Mouse (Mus musculus) hindbrain, embryonic 13.5 days (tissue): ENCODE data around the gene Cbfa2t3. TPM values are rescaled to one million over a fixed set of nuclear protein-coding genes. Genes with fewer than 3 reads are reported as not detected.

Experiments used
- ATAC-seq: fragments of 200-750 bp; cut with Nextera tagmentation; 2 replicates; pipeline ENCODE4 v1.8.0; 2017; ENCODE audit warnings: moderate TSS enrichment; ENCODE audit not compliant: low FRiP score
- H3K27ac ChIP-seq: fragments of 300-500 bp; sonication (generic); 2 replicates; pipeline ENCODE4 v1.5.1; 2015; ENCODE audit warnings: inconsistent platforms, mild to moderate bottlenecking, moderate library complexity
- H3K27me3 ChIP-seq: fragments of 300-500 bp; sonication (generic); 2 replicates; pipeline ENCODE4 v1.6.1; 2015; ENCODE audit warnings: mild to moderate bottlenecking, inconsistent platforms
- H3K36me3 ChIP-seq: fragments of 300-500 bp; sonication (generic); 2 replicates; pipeline ENCODE4 v1.6.1; 2015; ENCODE audit warnings: mild to moderate bottlenecking, inconsistent platforms
- H3K4me1 ChIP-seq: fragments of 300-500 bp; sonication (generic); replicated peaks from 2 replicates; pipeline ENCODE4 v1.6.1; 2015; ENCODE audit warnings: inconsistent platforms
- H3K4me2 ChIP-seq: fragments of 300-500 bp; sonication (generic); 2 replicates; pipeline ENCODE4 v1.6.1; 2015; ENCODE audit warnings: inconsistent platforms, mild to moderate bottlenecking, moderate library complexity
- H3K4me3 ChIP-seq: fragments of 300-500 bp; sonication (generic); 2 replicates; pipeline ENCODE4 v1.5.1; 2015; ENCODE audit warnings: mild to moderate bottlenecking, inconsistent platforms
- H3K9ac ChIP-seq: fragments of 300-500 bp; sonication (generic); 2 replicates; pipeline ENCODE4 v1.6.1; 2015; ENCODE audit warnings: mild to moderate bottlenecking, inconsistent platforms
- H3K9me3 ChIP-seq: fragments of 300-500 bp; sonication (generic); 2 replicates; pipeline ENCODE4 v1.6.1; 2016; ENCODE audit warnings: inconsistent platforms
- WGBS: fragments of 180-500 bp; shearing (Covaris S2); methylation state at CpG from one replicate; pipeline ENCODE4 v1.1.7; 2015; 5-methylcytosine and 5-hydroxymethylcytosine counted together
- polyA plus RNA-seq: library from polyadenylated mRNA; unstranded; fragments of >200 nt; fragmentation: Nextera tagmentation; extraction: Ambion mirVana; gene quantifications from 2 replicates; pipeline ENCODE4 v1.2.1, GENCODE M21; 2015

Gene Cbfa2t3
- polyA plus RNA-seq, 1 experiment from 2014 or later, result 30.2 TPM

DNA sequence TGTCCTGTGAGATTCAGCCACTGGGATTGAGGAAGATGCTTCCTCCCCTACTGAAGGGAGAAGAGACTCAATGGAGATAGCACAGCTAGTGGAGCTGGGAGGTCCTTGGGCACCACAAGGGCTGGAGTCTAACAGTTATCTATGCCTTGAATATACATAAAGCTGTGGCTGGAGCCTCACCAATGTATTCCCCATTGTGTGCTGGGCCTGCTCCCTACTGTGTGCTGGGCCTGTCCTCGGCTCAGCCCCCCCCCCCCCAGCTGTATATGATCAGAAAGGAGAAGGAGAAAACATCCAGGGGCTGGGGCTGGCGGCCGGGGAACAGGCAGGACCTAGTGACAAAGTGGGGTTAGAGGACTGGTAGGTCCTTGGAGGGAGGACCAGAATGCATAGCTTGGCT, 36.2 kb upstream of the Cbfa2t3 start:
- WGBS, result 44% methylated on average over 3 of the region's 3 CpGs
- Histone ChIP-seq H3K27me3 (0 out of 2 replicates have a peak, but pooled peaks cover 5% of the 10 kb centered on the region), H3K9me3 (no peaks in the 10 kb centered on the region), H3K4me3 (no peak overlapping the region), H3K4me2 (no peak overlapping the region), H3K9ac (0 out of 2 replicates have a peak overlapping the region, but pooled peaks have one; percentile 0), H3K36me3 (no peaks in the 10 kb centered on the region), H3K4me1 (peaks cover 67% of the 10 kb centered on the region), H3K27ac (peak overlapping the region; percentile 98)
- no peak for ATAC-seq

DNA sequence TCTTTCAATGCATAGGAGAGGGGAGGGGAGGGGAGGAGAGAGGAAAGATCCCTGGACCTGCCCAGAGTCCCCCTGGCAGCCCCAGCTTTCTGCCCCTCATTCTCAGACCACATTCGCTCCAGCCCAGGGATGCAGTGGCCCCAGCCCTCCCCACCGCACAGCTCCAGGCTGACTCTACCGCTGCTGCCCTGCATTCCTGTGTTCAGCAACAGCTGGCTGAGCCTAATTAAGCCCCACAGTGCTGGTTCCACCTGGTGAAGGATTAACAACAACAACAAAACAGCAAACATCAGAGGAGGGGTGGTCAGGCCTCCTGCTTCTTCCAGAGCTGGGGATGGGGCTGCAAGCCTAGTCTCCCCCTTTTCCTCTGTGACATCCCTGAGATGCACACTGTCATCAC, 29.7 kb upstream of the Cbfa2t3 start:
- Histone ChIP-seq H3K9ac (no peak overlapping the region), H3K9me3 (no peaks in the 10 kb centered on the region), H3K27ac (no peak overlapping the region; the same call in 1 of the 2 replicates), H3K4me3 (no peak overlapping the region), H3K27me3 (0 out of 2 replicates have a peak, but pooled peaks cover 8% of the 10 kb centered on the region), H3K4me2 (no peak overlapping the region), H3K4me1 (peaks cover 16% of the 10 kb centered on the region), H3K36me3 (no peaks in the 10 kb centered on the region)
- WGBS, result 9% methylated on average over 3 of the region's 3 CpGs
- no peak for ATAC-seq

DNA sequence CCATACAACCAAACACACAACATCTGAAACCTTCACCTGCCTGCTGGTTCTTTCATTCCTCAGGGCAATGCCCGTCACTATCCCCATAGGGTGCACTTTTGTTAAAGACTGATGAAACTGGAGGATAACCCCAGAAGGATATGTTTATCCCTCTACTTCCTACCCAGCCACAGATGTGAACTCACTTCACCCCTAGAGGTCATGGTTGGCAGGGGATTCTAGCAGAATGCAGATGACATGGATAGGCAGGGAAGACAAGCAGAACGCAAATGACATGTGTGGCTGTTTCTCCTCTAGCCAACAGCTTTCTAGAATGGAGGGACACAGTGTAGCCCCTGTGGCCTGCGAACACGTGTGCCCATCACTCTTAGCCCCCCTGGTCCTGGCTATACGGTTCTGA, 28.5 kb upstream of the Cbfa2t3 start:
- H3K4me1 ChIP-seq, result peaks cover 15% of the 10 kb centered on the region
- no peak overlapping the region for H3K4me2 ChIP-seq
- no peak overlapping the region for H3K27ac ChIP-seq
- H3K36me3 ChIP-seq, result no peaks in the 10 kb centered on the region
- no peak for ATAC-seq
- 0 out of 2 replicates have a peak, but pooled peaks cover 3% of the 10 kb centered on the region for H3K27me3 ChIP-seq
- H3K9ac ChIP-seq, result no peak overlapping the region
- H3K9me3 ChIP-seq, result no peaks in the 10 kb centered on the region
- 73% methylated on average over 5 of the region's 5 CpGs for WGBS
- no peak overlapping the region for H3K4me3 ChIP-seq

DNA sequence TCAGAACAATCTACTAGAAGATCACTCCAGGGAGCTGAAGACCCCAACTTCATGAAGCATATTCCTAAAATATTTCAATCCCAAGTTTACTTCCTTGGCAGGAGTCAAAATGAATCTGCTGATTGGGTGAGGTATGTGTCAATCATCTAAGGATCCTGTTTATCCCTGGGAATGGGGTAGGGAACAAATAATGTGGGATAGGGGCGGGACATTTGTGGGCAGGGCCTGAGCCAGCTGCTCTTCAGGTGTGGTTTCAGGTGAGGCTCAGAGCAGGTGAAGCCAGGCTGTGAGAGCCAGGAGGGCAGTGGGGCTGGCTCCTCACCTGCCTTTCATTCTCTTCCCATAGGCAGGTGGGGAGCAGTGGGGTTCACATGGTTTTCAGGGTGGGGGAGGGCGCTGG, 27.9 kb upstream of the Cbfa2t3 start:
- 51% methylated on average over 2 of the region's 2 CpGs for WGBS
- ATAC-seq, result no peak

DNA sequence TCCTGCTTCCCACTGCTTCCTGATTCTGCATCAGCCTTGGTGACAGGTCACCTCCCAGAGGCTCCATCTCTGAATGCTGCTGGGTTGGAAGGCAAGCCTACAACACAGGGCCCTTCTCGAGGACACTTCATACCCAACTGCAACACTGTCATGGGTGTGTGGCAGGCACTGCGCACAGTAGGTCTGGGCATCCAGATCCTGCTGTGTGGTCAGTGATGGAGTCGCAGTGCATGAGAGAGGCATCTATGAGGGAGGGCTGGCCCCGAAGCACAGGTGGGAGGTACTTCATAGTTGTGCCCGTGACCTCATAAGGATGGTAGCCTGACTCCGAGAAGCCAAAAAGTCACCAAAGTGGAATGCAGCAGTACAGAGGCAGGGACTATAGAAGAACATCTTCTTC, 26.3 kb upstream of the Cbfa2t3 start:
- no peak for ATAC-seq
- 94% methylated on average over 6 of the region's 6 CpGs for WGBS
- Histone ChIP-seq H3K9ac (no peak overlapping the region), H3K4me2 (no peak overlapping the region), H3K27ac (no peak overlapping the region), H3K9me3 (no peaks in the 10 kb centered on the region), H3K4me3 (no peak overlapping the region), H3K27me3 (0 out of 2 replicates have a peak, but pooled peaks cover 3% of the 10 kb centered on the region), H3K4me1 (peaks cover 36% of the 10 kb centered on the region), H3K36me3 (no peaks in the 10 kb centered on the region)

More for the DNA sequence above, 27.9 kb upstream of the Cbfa2t3 start:
- H3K9me3 ChIP-seq, result no peaks in the 10 kb centered on the region
- no peak overlapping the region for H3K4me3 ChIP-seq
- no peak overlapping the region for H3K27ac ChIP-seq
- H3K36me3 ChIP-seq, result no peaks in the 10 kb centered on the region
- no peak overlapping the region for H3K9ac ChIP-seq
- 0 out of 2 replicates have a peak, but pooled peaks cover 3% of the 10 kb centered on the region for H3K27me3 ChIP-seq
- H3K4me1 ChIP-seq, result peaks cover 20% of the 10 kb centered on the region
- no peak overlapping the region for H3K4me2 ChIP-seq

DNA sequence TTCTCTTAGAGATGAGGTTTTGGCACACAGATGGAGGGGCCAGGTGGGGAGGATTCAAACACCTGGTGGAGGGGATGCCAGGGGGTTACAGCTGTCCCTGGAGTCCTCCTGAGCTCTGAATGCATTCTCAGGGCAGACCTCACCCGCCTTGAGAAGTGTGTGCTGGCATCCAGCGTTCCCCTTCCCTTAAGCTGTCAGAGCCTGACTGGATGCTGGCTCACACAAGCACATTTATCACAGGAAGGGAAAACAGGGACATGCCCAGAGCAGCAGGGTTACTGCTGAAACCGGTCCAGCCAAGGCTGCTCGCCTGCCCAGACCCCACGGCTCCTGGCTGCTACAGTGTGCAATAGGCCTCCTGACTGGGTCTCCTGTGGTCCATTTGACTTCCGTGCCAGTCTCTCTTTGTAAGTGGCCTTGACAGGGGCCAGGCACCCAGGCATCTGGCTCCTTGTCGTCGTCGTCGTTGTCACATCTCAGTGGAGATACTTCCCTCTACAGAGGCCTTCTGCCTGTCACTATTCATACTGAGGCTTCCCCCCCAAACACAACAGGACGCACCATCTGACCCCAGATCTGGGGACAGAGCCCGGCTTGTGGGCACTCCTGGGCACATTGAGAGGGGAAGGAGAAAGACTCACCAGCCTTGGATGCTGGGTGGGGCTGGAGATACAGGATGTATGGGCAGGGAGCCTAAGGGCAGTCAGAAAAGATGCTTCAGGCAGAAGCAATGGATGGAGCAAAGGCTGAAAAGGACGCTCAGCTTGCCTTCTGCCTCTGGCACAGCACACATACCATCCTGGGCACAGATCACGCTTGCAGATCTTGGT, 22.1 kb upstream of the Cbfa2t3 start:
- WGBS, result 44% methylated on average over 14 of the region's 14 CpGs
- H3K9me3 ChIP-seq, result no peaks in the 10 kb centered on the region
- peak overlapping the region; percentile 92 for H3K27ac ChIP-seq
- H3K4me3 ChIP-seq, result no peak overlapping the region
- H3K36me3 ChIP-seq, result no peaks in the 10 kb centered on the region
- H3K27me3 ChIP-seq, result 0 out of 2 replicates have a peak, but pooled peaks cover 3% of the 10 kb centered on the region
- peak overlapping the region; percentile 38 for H3K4me2 ChIP-seq
- peak; percentile 53 for ATAC-seq
- H3K9ac ChIP-seq, result peak overlapping the region; percentile 63
- peaks cover 37% of the 10 kb centered on the region for H3K4me1 ChIP-seq

DNA sequence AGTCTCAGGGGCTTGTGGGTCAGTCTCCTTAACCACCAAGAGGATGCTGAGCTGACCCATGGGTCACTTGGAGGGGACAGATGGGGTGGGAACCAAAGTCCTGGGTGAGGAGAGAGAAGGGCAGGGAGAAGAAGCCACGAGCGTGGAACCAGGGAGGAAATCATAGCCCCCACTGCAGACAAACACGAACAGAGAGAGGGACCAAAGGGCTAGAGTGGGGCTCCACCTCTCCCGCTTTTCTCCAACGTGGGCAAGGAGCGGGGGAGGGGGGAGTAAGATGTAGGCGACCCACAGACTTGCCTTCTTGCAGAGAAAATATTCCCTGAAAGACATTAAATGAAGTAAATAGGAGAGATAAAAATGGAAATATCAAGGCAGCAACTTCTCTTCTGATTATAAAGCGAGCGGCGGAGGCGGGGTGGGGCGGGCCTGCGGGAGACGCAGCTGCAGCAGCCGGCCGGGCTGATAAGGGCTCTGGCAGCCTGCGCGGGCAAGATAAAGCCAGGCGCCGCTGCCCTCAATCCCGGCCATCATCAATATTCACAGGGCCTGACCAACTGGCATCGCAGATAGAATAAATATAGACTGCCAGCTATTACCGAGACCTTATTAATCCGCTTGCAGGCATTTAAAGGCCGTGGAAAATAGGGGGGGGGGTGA, 21.3 kb upstream of the Cbfa2t3 start:
- peak overlapping the region; percentile 63 for H3K9ac ChIP-seq
- peak; percentile 65 for ATAC-seq
- no peaks in the 10 kb centered on the region for H3K9me3 ChIP-seq
- peaks cover 37% of the 10 kb centered on the region for H3K4me1 ChIP-seq
- WGBS, result 10% methylated on average over 25 of the region's 25 CpGs
- 0 out of 2 replicates have a peak overlapping the region, but pooled peaks have one; percentile 8 for H3K4me3 ChIP-seq
- H3K4me2 ChIP-seq, result peak overlapping the region; percentile 38
- 0 out of 2 replicates have a peak, but pooled peaks cover 3% of the 10 kb centered on the region for H3K27me3 ChIP-seq
- no peaks in the 10 kb centered on the region for H3K36me3 ChIP-seq
- peak overlapping the region; percentile 92 for H3K27ac ChIP-seq

DNA sequence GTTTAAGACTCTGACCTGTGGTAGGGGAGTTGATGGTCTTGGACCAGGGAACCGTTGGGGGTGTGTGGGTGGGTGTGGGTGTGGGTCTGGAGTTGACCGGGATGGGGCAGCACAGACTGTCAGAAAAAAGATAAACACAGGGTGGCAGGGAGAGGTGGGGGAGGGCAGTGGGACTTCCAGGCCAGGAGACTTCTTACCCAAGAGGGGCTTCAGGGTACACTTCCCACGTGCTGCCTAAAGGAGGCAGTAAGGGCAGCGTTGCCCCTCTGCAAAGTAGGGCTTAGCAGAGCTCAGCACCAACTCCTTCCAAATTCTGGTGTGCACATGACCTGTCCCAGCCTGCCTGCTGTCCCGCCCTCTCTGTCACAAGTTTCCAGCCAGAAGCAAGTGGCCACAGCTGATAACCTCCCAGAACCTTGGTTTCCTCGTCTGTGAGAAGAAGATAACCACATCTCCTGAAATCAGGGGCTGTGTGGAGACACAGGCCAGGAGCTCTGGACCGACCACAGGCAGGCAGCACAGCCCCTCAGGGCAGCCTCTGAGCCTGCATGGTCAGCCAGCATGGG, 20.7 kb upstream of the Cbfa2t3 start:
- no peaks in the 10 kb centered on the region for H3K36me3 ChIP-seq
- peak overlapping the region; percentile 92 for H3K27ac ChIP-seq
- 0 out of 2 replicates have a peak overlapping the region, but pooled peaks have one; percentile 8 for H3K4me3 ChIP-seq
- no peaks in the 10 kb centered on the region for H3K27me3 ChIP-seq
- H3K9ac ChIP-seq, result 0 out of 2 replicates have a peak overlapping the region, but pooled peaks have one; percentile 63
- ATAC-seq, result 0 out of 2 replicates have a peak, but pooled peaks have one; percentile 44
- peaks cover 37% of the 10 kb centered on the region for H3K4me1 ChIP-seq
- WGBS, result 33% methylated on average over 7 of the region's 7 CpGs
- H3K9me3 ChIP-seq, result no peaks in the 10 kb centered on the region
- H3K4me2 ChIP-seq, result peak overlapping the region; percentile 38; the same call in 1 of the 2 replicates

DNA sequence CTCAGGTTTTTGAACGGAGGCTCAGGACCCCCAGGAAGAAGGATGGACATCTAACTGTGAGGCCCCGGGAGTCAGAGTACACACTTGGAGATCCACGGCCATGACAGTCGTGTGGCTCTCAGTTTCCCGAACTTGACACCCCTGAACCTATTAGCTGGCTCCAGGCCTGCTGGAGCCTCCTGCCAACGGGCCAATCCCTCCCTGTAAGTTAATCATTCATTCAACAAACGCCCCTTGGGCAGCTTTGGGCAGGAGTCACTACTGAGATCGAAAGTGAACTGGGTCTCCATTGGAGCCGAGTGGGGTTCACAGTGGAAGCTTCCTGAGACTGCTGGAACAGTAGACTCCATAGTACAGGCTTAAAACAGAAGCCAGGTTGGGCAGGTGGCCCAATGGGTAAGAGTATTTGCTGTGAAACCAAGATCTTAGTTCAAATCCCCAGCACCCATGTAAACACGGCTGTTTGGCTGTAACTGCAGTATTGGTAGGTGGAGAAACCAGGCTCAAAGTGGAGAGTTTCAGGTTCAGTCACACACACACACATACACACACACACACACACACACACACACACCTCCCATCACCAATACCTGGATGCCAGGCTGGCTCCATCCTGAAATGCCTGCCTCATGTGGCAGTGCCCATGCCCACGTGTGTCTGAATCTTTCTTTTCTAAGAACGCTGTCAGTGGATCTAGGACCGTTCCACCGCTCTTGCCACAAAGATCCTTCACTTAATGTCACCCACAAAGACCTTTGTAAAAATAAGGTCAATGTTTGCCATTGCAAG, 20.0 kb upstream of the Cbfa2t3 start:
- 83% methylated on average over 14 of the region's 14 CpGs for WGBS
- H3K4me1 ChIP-seq, result peaks cover 37% of the 10 kb centered on the region
- H3K4me3 ChIP-seq, result no peak overlapping the region
- no peaks in the 10 kb centered on the region for H3K9me3 ChIP-seq
- H3K27me3 ChIP-seq, result no peaks in the 10 kb centered on the region
- ATAC-seq, result no peak
- peak overlapping the region; percentile 92 for H3K27ac ChIP-seq
- no peak overlapping the region for H3K4me2 ChIP-seq
- H3K36me3 ChIP-seq, result no peaks in the 10 kb centered on the region
- no peak overlapping the region for H3K9ac ChIP-seq

DNA sequence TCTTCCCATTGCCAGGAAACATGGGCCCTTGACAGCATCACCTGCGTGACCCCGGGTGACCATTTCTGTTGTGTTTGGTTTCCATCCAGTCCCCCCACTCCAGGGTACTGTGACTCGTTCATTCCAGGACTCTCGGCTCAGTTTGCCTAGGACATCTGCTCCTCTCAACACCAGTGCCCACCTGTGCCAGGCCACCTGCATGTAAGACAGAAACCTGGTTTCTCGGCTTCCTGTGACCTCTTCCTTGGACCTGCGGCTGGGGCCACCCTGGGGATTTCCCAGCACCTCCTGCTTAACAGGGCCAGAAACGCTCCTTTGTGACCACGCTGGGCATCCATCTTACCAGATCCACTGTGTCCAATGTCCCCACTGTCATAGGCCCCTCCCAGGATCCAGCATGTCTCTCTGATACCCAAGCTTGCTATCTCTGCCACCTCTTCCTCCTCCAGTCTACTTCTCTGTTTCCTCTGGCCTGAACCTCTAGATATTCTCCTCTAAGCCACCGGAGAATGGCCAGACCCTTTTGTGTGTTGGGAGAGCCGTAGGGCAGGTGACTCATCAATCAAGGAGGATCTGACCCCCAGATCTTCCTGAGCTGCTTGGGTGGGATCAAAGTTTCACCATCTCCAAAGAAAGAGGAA, 19.1 kb upstream of the Cbfa2t3 start:
- Histone ChIP-seq H3K4me3 (no peak overlapping the region), H3K27me3 (peaks cover 3% of the 10 kb centered on the region; the same call in 1 of the 2 replicates), H3K4me1 (peaks cover 41% of the 10 kb centered on the region), H3K4me2 (no peak overlapping the region), H3K9ac (no peak overlapping the region), H3K27ac (no peak overlapping the region), H3K36me3 (no peaks in the 10 kb centered on the region), H3K9me3 (no peaks in the 10 kb centered on the region)
- 87% methylated on average over 10 of the region's 10 CpGs for WGBS
- no peak for ATAC-seq

DNA sequence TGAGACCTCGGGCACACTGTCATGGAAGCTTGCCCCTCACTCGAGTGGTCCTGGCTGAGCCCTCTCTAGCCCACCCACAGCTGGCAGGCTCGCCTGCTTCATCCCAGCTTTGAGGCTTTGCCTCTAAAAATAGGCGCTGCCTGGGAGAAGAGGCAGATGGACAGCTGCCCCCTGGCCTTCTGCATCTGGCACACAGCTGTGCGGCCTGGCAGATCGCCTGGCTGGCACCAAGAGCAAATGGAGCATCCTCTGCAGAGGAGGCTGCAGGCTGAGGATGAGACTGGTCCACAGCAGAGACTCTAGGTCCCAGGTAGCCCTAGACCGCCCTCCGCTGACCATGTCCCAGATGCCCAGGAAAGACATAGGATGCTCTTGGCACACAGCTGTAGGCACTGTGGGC, 17.7 kb upstream of the Cbfa2t3 start:
- Histone ChIP-seq H3K4me2 (no peak overlapping the region), H3K27me3 (peaks cover 3% of the 10 kb centered on the region; the same call in 1 of the 2 replicates), H3K9ac (0 out of 2 replicates have a peak overlapping the region, but pooled peaks have one; percentile 39), H3K9me3 (no peaks in the 10 kb centered on the region), H3K4me1 (peaks cover 45% of the 10 kb centered on the region), H3K4me3 (no peak overlapping the region), H3K27ac (peak overlapping the region; percentile 12; the same call in 1 of the 2 replicates), H3K36me3 (no peaks in the 10 kb centered on the region)
- 75% methylated on average over 8 of the region's 8 CpGs for WGBS
- ATAC-seq, result no peak
